Mouse (Mus musculus): ENCODE data around the gene Zgpat.

The Zgpat gene

DNA sequence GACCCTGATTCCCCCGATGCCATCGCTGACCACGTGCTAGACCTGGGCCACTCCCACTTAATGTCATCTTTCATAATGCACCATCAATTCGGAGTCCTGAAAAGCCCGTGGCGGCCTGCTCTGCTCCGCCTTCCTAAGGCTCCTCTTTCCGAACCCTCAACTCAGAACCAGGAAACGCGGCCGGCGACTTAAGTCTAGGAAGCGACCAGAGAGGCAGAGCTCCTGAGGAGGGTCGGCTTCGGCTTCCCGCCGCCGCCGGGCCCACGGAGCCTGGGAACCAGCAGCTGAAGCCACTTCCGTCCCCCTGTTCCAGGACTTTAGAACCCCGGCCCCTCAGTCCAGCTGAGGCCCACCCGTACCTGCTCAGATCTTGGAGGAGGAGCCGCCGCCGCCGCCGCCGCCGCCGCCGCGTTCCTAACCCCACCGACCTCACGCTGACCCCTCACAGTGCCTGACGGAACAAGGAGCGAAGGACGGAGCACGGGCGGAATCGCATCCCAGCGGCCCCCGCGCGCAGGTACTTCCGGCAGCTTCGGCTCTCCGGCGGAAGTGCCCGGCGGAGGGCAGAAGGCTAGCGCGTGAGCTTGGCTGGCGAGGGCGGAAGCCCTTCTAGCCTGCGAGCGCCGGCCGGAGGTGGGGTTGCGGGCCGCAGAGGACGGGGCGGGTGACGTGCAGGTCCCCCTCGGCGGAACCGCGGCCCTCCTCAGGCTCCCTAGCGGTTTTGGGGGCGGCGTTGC is at the start of gene Zgpat, which contains the start of gene Arfrp1:
Gene Zgpat, plus strand, starts transcription at position 69 of the 737 bp plus-strand sequence.
Gene Arfrp1, minus strand, starts transcription at position 545 of the 737 bp plus-strand sequence.
- peak; percentile 90 for DNase-seq

DNA sequence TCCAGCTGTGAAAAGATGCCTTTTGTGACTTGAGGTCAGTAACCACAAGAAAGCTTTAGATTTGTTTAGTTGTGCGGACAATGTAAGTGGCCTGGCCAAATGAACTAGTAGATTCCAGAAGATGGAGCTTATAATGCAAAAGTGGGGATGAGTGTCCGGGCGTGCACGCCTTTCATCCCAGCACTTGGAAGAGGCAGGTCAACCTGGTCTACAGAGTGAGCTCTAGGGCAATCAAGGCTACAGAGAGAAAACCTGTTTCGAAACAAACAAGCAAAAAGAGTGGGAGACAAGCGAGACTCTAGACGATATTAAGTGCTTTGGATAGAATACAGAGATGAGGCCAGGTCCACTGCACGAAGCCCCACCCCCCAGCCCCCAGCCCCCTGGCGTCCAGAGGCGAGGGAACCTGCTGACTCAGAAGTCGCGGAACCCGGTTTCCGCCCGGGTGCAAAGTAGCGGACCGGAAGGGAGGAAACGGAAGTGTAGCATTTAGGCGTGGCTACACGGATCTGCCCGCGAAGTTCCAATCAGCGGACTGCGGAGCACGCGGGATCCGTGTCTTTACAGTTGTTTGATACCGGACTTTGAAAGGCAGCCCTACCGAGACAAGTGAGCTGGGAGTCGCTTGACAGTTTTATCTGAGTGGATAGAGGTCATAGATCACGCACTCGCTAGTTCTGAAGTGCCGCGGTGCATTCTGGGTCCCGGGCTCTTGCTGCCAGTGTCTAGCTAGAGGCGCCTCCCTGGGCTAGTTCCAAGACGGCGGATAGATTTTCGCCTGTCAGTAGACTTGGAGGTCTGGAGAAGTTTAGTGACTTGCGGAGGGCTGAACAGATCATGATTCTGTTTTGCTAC is 45.3 kb upstream of the Zgpat start, which contains the start of gene Rtel1:
Gene Rtel1, plus strand, starts transcription at position 492 of the 855 bp plus-strand sequence.
- peak; percentile 87 for DNase-seq

DNA sequence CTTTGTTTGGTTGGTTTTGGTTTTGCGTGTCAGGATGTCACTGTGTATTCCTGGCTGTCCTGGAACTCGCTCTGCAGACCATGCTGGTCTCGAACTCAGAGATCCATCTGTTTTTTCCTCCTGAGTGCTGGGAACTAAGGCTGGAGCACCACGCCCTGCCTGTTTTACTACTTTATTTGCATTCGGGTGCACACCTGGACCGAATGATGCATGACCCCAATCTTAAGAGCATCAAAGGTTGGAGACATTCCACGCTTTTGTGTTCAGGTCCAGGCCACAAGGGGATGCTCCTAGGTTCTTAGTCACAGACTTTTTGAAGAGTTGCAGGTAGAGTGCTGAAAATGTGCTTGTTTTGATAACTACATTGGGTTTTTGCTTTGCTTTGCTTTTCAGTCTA is 44.6 kb upstream of the Zgpat start:
- DNase-seq: no peak

DNA sequence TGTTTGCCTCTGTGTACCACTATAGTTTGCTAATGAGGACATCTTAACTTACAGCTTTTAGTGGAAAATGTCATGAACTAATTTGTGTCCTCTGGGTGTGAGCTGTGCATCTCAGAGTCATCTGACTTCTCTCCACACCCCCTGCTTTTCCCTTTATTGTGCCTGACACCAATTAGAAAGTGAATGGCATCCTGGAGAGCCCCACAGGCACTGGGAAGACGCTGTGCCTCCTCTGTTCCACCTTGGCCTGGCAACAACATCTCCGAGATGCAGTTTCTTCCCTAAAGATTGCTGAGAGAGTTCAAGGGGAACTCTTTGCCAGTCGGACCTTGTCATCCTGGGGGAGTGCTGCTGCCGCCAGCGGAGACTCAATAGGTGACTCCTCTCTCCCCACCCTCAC is 42.6 kb upstream of the Zgpat start:
- no peak for DNase-seq

DNA sequence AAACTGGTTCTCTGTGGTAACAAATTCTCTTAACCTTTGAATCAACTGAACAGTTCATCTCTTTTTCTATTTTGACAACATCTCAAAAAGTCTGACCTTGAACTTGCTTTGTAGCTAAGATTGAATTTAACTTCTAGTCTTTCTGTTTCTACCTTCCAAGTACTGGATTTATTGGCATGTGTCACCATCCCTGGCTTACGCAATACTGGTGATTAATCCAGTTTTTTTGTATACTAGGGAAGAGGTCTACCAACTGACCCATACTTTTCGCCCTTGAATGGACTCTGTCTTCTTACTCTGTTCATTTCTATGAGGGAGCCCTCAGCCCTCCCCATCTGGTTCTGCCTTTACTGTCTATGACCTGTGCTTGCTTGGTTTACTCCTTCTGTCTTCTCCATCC is 38.6 kb upstream of the Zgpat start:
- DNase-seq: no peak

DNA sequence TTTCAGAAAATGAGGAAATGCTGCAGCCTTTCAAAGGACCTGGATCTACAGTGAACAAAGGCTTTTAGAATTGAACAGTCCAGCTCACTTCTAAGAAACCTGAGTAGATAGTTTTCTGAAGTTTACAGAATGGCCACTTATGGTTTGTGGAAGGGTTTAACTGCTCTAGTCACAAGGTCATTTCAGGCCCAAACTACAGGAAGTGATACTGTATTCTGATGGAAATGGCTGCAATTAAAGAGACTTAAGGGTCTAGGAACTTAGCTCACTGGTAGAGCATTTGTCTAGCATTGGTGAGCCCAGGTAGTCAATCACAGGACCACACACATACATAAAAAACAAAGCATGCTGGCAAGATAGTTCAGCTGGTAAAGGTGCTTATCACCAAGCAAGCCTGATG is 32.2 kb upstream of the Zgpat start:
- no peak for DNase-seq

DNA sequence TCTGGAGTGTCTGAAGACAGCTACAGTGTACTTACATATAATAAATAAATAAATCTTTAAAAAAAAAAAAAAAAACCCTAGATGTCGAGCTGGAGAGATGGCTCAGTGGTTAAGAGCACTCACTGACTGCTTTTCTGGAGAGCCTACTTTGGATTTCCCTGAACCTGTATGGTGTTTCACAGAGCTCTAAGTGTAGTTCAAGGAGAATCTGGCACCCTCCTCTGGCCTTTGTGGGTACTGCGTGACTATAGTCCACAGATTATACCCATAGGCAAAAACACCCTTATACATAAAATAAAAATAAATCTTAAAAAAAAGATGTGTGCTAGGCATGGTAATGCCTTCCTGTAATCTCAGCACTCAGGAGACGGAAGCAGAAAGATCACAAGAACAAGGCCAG is 30.7 kb upstream of the Zgpat start:
- DNase-seq: peak; percentile 62

DNA sequence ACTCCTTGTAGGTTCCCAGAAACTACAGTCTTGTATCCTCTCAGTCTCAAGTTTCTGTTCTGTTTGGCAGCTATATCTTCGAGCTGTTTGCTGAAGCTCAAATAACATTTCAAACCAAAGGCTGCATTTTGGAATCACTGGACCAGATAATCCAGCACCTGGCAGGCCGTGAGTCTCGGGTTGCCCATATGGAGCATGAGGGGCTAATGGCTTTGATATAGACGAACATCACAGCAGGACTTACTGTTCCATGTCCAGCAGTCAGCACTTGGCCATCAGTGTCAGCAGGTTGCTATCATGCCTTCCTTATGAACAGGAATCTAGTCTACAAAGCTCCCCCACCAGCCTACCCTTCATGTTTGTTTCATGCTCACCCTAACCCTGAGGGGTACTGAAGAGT is 24.3 kb upstream of the Zgpat start:
- DNase-seq: no peak

DNA sequence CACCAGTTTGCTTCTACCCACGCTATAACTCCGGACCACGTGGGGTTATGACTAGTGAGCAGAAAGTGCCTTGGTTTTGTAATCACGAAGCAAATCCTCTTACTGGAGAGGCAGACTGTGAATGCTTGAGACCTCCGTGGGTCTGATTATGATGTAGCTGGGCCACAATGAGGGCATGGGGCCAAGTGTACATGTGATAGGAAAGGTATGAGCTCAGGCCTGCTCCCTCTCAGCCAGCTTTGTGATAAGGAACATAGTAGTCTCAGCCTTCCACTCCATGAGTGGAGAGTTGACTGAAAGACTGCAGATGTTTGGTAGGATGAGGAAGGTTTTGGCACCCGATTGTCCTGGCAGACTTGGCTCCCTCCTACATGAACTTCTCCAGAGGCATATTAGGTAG is 22.0 kb upstream of the Zgpat start:
- DNase-seq: no peak

DNA sequence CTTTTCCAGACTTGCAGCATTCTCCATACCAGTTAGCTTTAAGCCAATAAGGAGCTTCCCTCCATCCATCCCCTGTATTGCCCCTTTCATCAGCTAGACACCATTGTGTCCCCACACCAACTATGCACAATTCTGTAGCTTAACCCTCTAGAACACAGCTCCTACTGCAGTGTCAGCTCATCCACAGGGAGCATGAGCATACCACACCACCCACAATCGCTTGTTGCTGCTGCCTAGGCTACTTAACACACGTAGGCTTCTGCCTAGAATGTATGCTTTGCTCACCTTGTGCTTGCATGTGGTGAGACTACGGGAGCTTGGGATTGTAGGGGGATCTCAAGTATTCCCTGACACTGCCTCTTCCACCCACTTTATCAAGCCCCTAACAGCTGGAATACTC is 7.9 kb upstream of the Zgpat start:
- DNase-seq: no peak

DNA sequence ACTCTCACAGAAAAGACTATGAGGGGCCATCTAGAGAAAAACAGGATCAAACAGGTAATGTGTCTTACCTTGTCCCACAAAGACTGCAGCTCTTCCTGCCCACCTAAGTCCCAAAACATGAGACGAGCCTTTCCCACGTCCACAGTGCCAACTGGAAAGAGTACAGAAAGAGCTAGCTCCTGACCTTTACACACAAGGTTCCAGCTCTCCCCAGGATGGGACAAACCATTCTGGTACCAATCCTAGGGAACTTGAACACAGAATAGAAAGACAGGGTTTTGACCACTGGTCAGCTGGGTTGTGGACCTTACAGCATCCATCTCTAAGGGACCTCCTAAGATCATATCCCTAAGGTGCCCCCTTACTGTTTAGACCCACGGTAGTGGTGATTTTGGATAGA is 782 bp upstream of the Zgpat start:
- DNase-seq: no peak

DNA sequence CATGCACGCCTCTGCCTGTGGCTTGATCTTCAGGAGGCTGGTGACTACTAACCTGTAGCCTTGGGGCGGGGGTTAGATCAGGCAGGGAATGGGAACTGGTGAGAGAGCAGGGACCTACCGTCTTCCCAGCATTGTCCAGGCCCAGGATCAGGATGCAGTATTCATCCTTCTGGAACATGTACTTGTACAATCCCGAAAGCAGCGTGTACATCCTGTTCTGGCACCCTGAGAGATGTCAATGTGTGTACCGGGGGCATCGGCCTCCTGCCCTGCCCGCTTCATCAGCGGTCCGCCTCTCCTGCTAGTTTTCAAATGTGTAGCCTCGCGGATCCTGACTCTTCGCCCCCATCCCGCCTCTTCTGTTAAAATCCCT is 255 bp upstream of the Zgpat start:
- DNase-seq: no peak

DNA sequence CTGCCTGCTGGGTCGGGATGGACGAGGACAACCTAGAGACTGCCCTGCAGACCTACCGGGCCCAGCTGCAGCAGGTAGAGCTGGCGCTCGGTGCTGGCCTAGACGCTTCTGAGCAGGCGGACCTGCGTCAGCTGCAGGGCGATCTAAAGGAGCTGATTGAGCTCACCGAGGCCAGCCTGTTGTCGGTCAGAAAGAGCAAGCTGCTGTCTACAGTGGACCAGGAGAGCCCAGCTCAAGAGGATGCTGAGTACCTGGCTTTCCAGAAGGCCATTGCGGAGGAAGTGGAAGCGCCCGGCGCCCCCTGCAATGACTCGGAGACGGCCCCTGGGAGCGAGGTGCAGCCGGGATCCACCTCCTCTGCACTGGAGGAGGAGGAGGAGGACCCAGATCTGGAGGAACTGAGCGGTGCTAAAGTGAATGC is 937 bp downstream of the Zgpat start:
- DNase-seq: peak; percentile 48

DNA sequence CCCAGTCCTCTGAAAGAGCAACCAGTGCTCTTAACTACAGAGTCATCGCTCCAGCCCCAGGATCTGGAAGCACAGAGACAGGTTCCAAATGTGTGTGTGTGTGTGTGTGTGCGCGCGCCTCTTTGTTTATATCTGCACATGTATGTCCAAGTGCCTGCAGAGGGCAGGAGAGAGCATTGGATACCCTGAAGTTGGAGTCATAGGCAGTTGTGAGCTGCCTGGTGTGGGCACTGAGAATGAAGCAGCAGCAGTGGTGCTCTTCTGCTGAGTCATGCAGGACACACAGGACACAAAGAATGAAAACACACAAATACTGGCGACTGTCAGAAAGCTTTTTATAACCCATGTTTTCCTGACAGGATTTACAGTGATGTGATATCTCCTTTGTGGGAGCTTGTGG is 5.3 kb downstream of the Zgpat start:
- DNase-seq: no peak

DNA sequence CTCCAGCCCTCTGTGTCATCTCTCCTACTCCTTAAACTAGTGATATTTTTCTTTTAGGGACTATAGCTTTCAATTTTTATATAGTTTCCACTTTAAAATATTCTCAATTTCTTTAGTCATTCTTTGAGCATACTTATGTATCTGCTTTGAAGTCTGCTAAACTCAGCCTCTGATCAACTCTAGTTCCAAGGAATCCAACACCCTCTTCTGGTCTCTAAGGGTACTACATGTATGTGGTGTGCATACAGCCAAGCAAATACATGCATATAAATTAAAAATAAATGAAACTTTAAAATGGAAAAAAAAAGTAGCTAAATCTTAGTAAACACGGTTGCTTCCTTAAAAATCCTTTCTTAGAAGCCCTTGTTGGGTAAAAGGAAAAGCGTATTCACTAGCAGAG is 11.1 kb downstream of the Zgpat start:
- DNase-seq: no peak

DNA sequence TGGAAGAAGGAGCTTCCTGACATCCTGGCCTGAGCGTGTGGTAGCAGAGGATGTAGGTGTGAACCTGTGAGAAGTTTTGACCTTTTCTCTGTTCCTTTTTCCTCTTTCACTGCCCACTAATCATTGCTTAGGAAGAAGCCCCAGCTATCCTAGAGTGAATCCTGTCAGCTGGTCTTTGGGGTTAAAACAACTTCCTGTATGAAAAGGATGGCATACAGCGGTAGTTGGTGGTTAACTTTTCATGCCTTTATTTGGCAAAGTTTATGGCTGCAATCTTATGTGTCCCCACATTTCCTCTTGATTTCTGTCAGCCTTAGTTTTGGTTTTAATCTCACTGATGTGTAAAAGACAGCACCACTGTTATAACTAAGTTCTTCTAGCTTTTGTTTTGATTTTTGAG is 12.5 kb downstream of the Zgpat start:
- DNase-seq: no peak

DNA sequence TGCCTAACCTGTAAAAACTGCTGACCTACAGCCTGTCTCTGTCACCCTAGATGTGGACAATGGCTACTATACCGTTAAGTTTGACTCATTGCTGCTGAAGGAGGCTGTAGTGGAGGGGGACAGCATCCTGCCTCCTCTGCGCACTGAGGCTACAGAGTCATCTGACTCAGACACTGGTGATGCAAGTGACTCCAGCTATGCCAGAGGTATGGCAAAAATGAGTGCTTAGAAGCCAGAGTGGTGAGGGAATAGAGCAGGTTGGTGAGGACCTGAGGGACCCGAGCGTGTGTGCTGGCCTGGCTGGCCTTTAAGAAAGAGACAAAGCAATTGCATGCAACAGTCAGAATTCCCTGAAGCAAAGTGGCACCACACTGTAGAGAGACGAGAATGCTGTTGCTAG is 14.0 kb downstream of the Zgpat start:
- no peak for DNase-seq

DNA sequence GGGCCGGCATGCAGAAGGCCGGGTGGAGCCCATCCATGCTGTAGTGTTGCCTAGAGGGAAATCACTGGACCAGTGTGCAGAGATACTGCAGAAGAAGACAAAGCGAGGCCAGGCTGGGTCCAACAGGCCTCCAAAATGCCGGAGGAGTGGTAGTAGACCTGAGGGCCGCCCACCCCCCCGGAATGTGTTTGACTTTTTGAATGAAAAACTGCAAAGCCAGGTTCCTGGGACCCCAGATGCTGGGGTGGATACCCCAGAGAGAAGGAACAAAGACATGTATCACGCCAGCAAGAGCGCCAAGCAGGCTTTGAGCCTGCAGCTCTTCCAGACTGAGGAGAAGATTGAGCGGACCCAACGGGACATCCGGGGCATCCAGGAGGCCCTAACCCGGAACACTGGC is 15.1 kb downstream of the Zgpat start, which contains the start of gene Lime1:
Gene Lime1, plus strand, starts transcription at position 301 of the 400 bp plus-strand sequence.
- no peak for DNase-seq

DNA sequence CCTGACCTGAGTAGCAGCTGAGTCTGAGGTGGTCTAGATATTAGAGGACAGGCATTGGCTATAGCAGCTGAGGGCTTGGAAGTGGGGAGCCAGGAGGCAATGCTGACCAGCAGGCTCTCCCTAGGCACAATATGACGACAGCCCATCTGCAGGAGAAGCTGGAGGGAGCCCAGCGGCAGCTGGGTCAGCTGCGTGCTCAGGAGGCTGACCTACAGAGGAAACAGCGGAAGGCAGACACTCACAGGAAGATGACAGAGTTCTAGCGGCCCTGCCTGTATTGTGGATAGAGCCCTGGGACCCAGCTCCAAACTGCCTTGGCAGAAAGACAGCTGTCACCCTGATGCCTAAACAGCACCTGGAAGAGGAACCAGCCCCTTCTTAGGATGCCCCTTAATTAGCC is 15.5 kb downstream of the Zgpat start:
- no peak for DNase-seq

DNA sequence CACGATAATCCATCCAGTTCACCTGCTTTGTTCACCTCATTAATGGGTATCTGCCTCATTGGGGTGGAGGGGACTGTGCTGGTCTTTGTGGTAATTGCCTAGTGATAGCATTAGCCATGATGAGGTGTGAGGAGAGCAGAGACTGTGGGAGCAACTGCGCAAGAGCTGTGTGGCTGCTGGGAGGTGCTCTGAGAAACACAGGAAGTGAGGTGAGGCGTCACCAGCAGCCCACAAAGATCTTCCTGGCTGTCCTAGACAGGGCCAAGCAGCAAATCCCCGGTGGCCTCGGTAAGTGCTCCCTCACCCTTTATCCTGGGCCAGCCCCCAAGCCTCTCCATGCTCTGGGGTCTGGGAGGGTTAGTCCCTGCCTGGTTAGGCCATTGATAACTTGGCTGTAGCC is 16.4 kb downstream of the Zgpat start:
- DNase-seq: no peak

DNA sequence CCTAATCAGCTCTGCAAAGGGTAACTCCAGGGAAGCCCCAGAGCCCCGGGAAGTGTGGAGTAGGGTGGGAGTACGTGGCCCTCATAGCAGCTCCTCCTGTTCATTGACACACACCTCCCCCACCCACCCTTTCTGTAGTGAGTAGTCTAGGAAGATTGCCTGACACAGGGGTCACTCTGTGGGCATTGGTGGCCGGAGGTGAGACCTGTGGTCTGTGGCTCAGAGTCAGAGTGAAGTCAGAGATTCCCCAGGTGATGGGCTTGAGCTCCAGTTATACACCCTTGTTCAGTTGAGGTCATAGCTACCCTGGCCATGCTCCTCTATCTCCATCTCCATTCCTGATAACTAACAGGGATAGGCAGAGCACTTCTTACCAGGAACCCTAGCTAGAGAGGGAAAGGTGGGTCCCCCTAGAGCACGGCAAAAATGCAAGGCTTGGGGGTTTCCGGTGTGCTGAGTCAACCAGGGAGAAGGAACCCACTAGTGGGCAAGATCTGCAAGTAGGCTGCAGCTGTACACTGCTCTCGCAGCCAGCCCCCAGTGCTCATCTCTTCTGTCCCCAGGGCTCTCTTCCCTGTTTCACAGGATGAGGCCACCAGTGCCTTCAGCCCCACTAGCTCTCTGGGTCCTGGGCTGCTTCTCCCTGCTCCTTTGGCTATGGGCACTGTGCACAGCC is 17.0 kb downstream of the Zgpat start:
- no peak for DNase-seq

DNA sequence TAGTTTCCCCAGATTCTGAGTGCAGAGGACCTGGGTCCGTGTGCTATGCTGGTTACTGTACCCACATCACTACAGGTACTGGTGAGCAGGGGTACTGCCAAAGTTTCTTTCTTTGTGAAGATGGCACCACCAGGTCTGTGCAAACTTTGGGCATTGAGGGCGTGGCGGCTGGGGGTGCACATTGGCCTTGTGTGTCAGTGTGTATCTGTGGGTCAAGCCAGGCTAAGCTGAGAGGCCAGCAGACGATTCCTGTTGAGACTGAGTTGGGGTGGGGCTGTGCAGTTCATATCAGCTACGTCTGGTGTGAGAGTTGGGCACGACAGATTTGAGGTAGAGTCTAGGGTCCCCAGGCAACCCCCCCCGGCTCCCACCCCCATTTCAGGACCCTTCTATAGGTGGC is 19.7 kb downstream of the Zgpat start:
- no peak for DNase-seq

DNA sequence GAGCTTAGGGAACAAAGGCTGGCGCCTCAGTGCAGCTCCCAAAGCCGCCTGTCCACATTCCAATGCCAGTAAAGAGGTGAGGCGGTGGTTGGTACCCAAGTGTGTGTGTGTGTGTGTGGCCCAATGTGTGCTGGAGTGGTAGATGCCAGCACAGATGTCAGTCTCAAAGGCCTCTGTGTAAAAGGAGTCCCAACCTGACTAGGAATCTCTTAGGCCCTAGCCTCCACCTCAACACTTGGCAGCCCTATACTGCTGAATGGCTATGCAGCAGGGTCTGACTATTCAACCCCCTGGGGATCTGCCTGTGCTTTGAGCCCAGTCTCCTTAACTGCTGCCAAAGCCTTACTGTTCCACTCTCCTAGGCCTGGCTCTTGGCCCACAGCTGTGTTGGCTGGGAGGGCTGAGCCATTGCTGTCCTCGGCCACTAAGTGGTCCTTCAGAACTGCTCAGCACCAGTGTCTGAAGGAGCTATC is 20.2 kb downstream of the Zgpat start:
- no peak for DNase-seq
